ENCODE assay signal across 10 mouse cellular contexts in genomic region chr10:21701580-21701979, GRCm38 (mm10).
A peak's percentile ranks its signal among the peaks of the same experiment; 100 is the strongest.
DNase-seq lines count a peak whose midpoint lies in the region; ATAC-seq and TF ChIP-seq lines count a peak whose summit lies in the region.
"Had no signal": no experiment of that assay in that cellular context is flagged by ENCODE, and none has a peak within 500 bp of the region (broad histone marks: within the 10 kb centered on the region; RNA-seq: fewer than 3 reads in every experiment).

No protein-coding gene starts in this region.

- no peak overlapping the region for H3K4me3 ChIP-seq in lung, postnatal 0 days (ENCODE audit: low read depth, low read length)
- H3K4me3 ChIP-seq in limb, embryonic 10.5 days = no peak overlapping the region
- no peak overlapping the region for H3K4me3 ChIP-seq in forebrain, embryonic 13.5 days
- H3K4me3 ChIP-seq: embryonic facial prominence, embryonic 13.5 days; liver, embryonic 12.5 days had no signal

- no peak overlapping the region for H3K27ac ChIP-seq in lung, postnatal 0 days (ENCODE audit: low read length)
- H3K27ac ChIP-seq in limb, embryonic 10.5 days = no peak overlapping the region
- no peak overlapping the region for H3K27ac ChIP-seq in forebrain, embryonic 13.5 days
- H3K27ac ChIP-seq: embryonic facial prominence, embryonic 13.5 days; liver, embryonic 12.5 days had no signal

- H3K27me3 ChIP-seq in lung, postnatal 0 days (replicated peaks; ENCODE audit: insufficient read depth, low read length) = no peaks in the 10 kb centered on the region
- H3K27me3 ChIP-seq in limb, embryonic 10.5 days (ENCODE audit: low read depth, poor library complexity, severe bottlenecking) = no peaks in the 10 kb centered on the region
- H3K27me3 ChIP-seq in forebrain, embryonic 13.5 days = no peaks in the 10 kb centered on the region
- H3K27me3 ChIP-seq: embryonic facial prominence, embryonic 13.5 days; liver, embryonic 12.5 days had no signal

- H3K4me2 ChIP-seq in lung, postnatal 0 days (replicated peaks; ENCODE audit: low read depth, low read length) = no peak overlapping the region
- no peak overlapping the region for H3K4me2 ChIP-seq in forebrain, embryonic 13.5 days
- H3K4me2 ChIP-seq: embryonic facial prominence, embryonic 13.5 days; liver, embryonic 12.5 days had no signal

- H3K9ac ChIP-seq in lung, postnatal 0 days (replicated peaks; ENCODE audit: low read depth) = no peak overlapping the region
- H3K9ac ChIP-seq in forebrain, embryonic 13.5 days = no peak overlapping the region
- H3K9ac ChIP-seq: embryonic facial prominence, embryonic 13.5 days; liver, embryonic 12.5 days had no signal

- peak; percentile 95 for ATAC-seq in lung, postnatal 0 days
- ATAC-seq in forebrain, embryonic 13.5 days = no peak
- ATAC-seq: liver, embryonic 12.5 days had no signal

- 19% methylated on average over 3 of the region's 3 CpGs for WGBS in lung, postnatal 0 days
- WGBS in limb, embryonic 10.5 days = 69% methylated on average over 3 of the region's 3 CpGs
- 26% methylated on average over 3 of the region's 3 CpGs for WGBS in forebrain, embryonic 13.5 days

- H3K9me3 ChIP-seq in lung, postnatal 0 days (ENCODE audit: low read length) = no peaks in the 10 kb centered on the region
- H3K9me3 ChIP-seq in limb, embryonic 10.5 days (replicated peaks) = no peaks in the 10 kb centered on the region
- H3K9me3 ChIP-seq in forebrain, embryonic 13.5 days (replicated peaks) = no peaks in the 10 kb centered on the region
- H3K9me3 ChIP-seq: embryonic facial prominence, embryonic 13.5 days; liver, embryonic 12.5 days had no signal

- no peak for TF ChIP-seq CTCF in lung, postnatal 0 days (IDR thresholded peaks at IDR 0.05)

- DNase-seq in layer of hippocampus, adult 9-11 months = peak; percentile 81
- no peak for DNase-seq in layer of hippocampus, postnatal 36 days
- DNase-seq in WW6 (ENCODE audit: low read depth, low spot score) = peak; percentile 24
- DNase-seq in heart, adult 9 months (ENCODE audit: low spot score in 2 of 2) = peak; percentile 32 to 66
- DNase-seq in lung, postnatal 0 days (ENCODE audit: low spot score) = peak; percentile 67
- DNase-seq in limb, embryonic 10.5 days (ENCODE audit: low spot score) = no peak
- DNase-seq: gastrocnemius, postnatal 14 days had no signal

- H3K4me1 ChIP-seq in lung, postnatal 0 days (ENCODE audit: insufficient read depth, low read depth, low read length) = no peaks in the 10 kb centered on the region
- no peaks in the 10 kb centered on the region for H3K4me1 ChIP-seq in limb, embryonic 10.5 days
- peaks cover 4% of the 10 kb centered on the region; the same call in 1 of the 2 replicates for H3K4me1 ChIP-seq in forebrain, embryonic 13.5 days
- H3K4me1 ChIP-seq: liver, embryonic 12.5 days had no signal

- peak; percentile 96 for TF ChIP-seq EP300 in lung, postnatal 0 days (IDR thresholded peaks at IDR 0.05)

- no peaks in the 10 kb centered on the region for H3K36me3 ChIP-seq in lung, postnatal 0 days (ENCODE audit: insufficient read depth, low read length)
- H3K36me3 ChIP-seq in limb, embryonic 10.5 days = no peaks in the 10 kb centered on the region
- no peaks in the 10 kb centered on the region for H3K36me3 ChIP-seq in forebrain, embryonic 13.5 days (ENCODE audit: poor library complexity, severe bottlenecking)
- H3K36me3 ChIP-seq: embryonic facial prominence, embryonic 13.5 days; liver, embryonic 12.5 days had no signal

Comparison
In these comparisons a context has a peak if more than half of its experiments do, and no peak if none do; other contexts are left out.
1. DNase-seq: peak in layer of hippocampus, adult 9-11 months (single experiment), WW6 (single experiment), heart, adult 9 months (2 of 2) and lung, postnatal 0 days (single experiment); none in layer of hippocampus, postnatal 36 days (0 of 2) and limb, embryonic 10.5 days (single experiment).